Mouse (Mus musculus) liver, embryonic 12.5 days (tissue): ENCODE measurements around the gene Rsph1. TPM values are rescaled to one million over a fixed set of nuclear protein-coding genes. Genes with fewer than 3 reads are reported as not detected.

Source experiments
- ATAC-seq: fragments of 200-750 bp; cut with Nextera tagmentation; 2 replicates; pipeline ENCODE4 v1.8.0; 2017; ENCODE audit warnings: moderate number of reproducible peaks, mild to moderate bottlenecking, moderate library complexity
- H3K27ac ChIP-seq: fragments of 300-500 bp; sonication (generic); 2 replicates; pipeline ENCODE4 v1.5.1; 2016; ENCODE audit warnings: mild to moderate bottlenecking
- H3K27me3 ChIP-seq: fragments of 300-500 bp; sonication (generic); replicated peaks from 2 replicates; pipeline ENCODE4 v1.6.1; 2016; ENCODE audit warnings: mild to moderate bottlenecking, moderate library complexity
- H3K36me3 ChIP-seq: fragments of 300-500 bp; sonication (generic); 2 replicates; pipeline ENCODE4 v1.6.1; 2016; ENCODE audit warnings: mild to moderate bottlenecking, moderate library complexity
- H3K4me1 ChIP-seq: fragments of 300-500 bp; sonication (generic); 2 replicates; pipeline ENCODE4 v1.6.1; 2016
- H3K4me2 ChIP-seq: fragments of 300-500 bp; sonication (generic); 2 replicates; pipeline ENCODE4 v1.6.1; 2016; ENCODE audit warnings: mild to moderate bottlenecking, moderate library complexity
- H3K4me3 ChIP-seq: fragments of 300-500 bp; sonication (generic); 2 replicates; pipeline ENCODE4 v1.5.1; 2016; ENCODE audit warnings: mild to moderate bottlenecking, moderate library complexity
- H3K9ac ChIP-seq: fragments of 300-500 bp; sonication (generic); 2 replicates; pipeline ENCODE4 v1.6.1; 2016; ENCODE audit warnings: mild to moderate bottlenecking, moderate library complexity
- H3K9me3 ChIP-seq: fragments of 300-500 bp; sonication (generic); replicated peaks from 2 replicates; pipeline ENCODE4 v1.6.1; 2016; ENCODE audit warnings: mild to moderate bottlenecking, moderate library complexity
- WGBS: fragments of 180-500 bp; shearing (Covaris S2); methylation state at CpG from one replicate; pipeline ENCODE4 v1.1.7; 2016; ENCODE audit not compliant: insufficient replicate concordance; 5-methylcytosine and 5-hydroxymethylcytosine counted together
- polyA plus RNA-seq: library from polyadenylated mRNA; unstranded; fragments of >200 nt; fragmentation: Nextera tagmentation; extraction: Ambion mirVana; gene quantifications from 2 replicates; pipeline ENCODE4 v1.2.1, GENCODE M21; 2016

Rsph1 gene
- 0.25 and 0.32 TPM in 2 replicates for polyA plus RNA-seq

GRCm38 (mm10) chr17:31276922-31277918, at the start of gene Rsph1:
TSS of gene Rsph1 (minus strand) at chr17:31277383.
- 12% methylated on average over 44 of the region's 44 CpGs for WGBS
- Histone ChIP-seq H3K27me3 (peaks cover 12% of the 10 kb centered on the region; the same call in 1 of the 2 replicates), H3K4me1 (peaks cover 19% of the 10 kb centered on the region), H3K9ac (no peak within 1 kb of the TSS), H3K4me3 (peak within 1 kb of the TSS; percentile 43), H3K36me3 (no peaks in the 10 kb centered on the region), H3K9me3 (no peaks in the 10 kb centered on the region), H3K4me2 (peak within 1 kb of the TSS; percentile 66), H3K27ac (no peak within 1 kb of the TSS)
- peak; percentile 55 for ATAC-seq

DNA sequence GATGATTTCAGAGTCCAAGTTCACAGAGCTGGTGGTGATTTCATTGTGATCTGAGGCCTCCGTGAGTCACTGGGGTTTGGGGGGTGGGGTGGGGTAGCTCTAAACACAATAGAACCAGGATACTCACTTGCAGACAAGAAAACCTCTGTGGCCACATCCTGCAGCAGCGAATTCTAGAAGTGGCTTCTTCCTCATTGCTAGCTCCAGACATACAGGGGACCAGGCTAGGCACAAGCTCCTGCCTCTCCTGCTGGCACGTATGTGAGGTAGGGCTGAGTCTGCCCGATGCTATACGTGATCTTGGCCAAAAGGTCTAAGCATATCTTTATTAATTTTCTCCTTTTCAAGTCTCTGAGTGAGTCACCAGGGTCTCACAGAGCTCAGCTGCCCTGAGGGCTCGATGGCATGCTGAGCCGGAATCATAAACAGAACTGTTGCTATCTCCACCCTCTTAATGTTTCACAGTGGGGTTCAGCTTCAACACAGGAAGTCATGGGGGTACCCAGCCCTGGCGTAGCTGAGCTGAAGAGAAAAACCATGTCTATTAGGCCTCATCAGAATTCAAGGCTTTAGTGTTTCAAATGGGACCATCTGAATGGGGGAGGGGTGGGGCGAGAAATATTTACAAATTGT, 49.2 kb upstream of the Rsph1 start:
- H3K4me1 ChIP-seq, result peaks cover 22% of the 10 kb centered on the region
- H3K4me2 ChIP-seq, result no peak overlapping the region
- WGBS, result 48% methylated on average over 9 of the region's 9 CpGs
- H3K9me3 ChIP-seq, result no peaks in the 10 kb centered on the region
- H3K4me3 ChIP-seq, result no peak overlapping the region
- H3K27me3 ChIP-seq, result no peaks in the 10 kb centered on the region
- H3K27ac ChIP-seq, result no peak overlapping the region
- no peaks in the 10 kb centered on the region for H3K36me3 ChIP-seq
- H3K9ac ChIP-seq, result no peak overlapping the region
- no peak for ATAC-seq

DNA sequence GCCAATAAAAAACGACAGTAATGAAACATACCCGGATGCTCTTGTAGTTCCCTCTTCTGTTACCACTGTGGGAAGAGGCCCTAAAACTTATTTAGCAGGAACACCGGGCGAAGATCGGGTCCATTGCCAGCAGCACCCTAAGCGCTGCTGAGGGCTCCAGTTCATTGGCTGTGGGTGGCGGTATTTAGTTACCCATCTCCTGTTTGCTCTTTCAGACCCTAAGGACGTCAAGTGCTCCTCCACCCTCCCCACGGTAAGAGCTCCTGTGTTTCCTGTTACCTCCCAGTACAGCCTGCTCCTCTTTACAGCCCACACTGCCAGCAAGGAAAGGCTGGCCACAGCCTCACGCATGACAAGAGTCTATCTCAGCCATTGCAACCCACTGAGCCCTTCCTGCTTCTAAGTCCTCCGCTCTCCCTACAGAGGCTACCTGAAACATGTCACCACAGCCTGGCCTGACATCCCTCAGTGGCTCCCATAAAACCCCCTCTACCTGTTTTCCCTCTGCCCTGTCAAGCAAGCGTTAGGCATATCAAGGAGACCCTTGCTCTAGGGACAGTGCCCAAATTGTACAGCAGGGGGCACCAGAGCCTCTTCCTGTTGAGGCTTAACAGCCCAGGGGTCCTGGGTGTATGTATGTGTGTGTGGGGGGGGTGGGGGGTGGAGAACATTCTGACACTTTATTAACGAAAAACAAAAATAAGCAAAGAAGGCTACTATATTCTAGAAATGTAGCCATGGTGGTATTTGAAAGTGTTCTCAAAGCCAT, 48.5 kb upstream of the Rsph1 start:
- Histone ChIP-seq H3K4me3 (no peak overlapping the region), H3K9me3 (no peaks in the 10 kb centered on the region), H3K4me2 (no peak overlapping the region), H3K27ac (no peak overlapping the region), H3K4me1 (peaks cover 22% of the 10 kb centered on the region), H3K27me3 (no peaks in the 10 kb centered on the region), H3K9ac (no peak overlapping the region), H3K36me3 (no peaks in the 10 kb centered on the region)
- 50% methylated on average over 13 of the region's 13 CpGs for WGBS
- ATAC-seq, result no peak

DNA sequence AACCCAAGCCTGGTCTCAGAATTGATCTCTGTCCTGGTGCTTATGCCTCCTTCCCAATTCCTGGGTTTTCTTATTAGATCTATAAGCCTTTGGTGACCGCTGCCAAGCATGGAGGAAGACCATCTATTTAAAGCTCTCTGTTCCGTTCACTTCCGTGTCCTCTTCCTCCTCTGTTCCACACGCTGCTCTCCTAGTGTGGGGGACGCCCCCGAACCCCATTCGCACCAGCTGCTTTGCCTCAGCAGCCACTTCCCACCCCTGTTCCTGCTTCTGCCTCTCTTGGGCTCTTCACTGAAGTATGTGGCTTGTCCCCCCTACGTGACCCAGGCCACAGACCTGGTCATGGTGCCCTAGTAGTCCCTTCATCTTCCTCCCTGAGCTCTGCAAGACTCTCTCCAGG, 47.0 kb upstream of the Rsph1 start:
- no peak overlapping the region for H3K9ac ChIP-seq
- peaks cover 22% of the 10 kb centered on the region for H3K4me1 ChIP-seq
- H3K4me3 ChIP-seq, result no peak overlapping the region
- no peaks in the 10 kb centered on the region for H3K27me3 ChIP-seq
- ATAC-seq, result no peak
- no peak overlapping the region for H3K27ac ChIP-seq
- no peaks in the 10 kb centered on the region for H3K9me3 ChIP-seq
- H3K36me3 ChIP-seq, result no peaks in the 10 kb centered on the region
- 82% methylated on average over 8 of the region's 8 CpGs for WGBS
- H3K4me2 ChIP-seq, result no peak overlapping the region

GRCm38 (mm10) chr17:31323379-31323778, 46.2 kb upstream of the Rsph1 start:
- Histone ChIP-seq H3K4me2 (no peak overlapping the region), H3K9me3 (no peaks in the 10 kb centered on the region), H3K4me3 (no peak overlapping the region), H3K9ac (no peak overlapping the region), H3K27me3 (no peaks in the 10 kb centered on the region), H3K27ac (no peak overlapping the region), H3K4me1 (peaks cover 22% of the 10 kb centered on the region), H3K36me3 (no peaks in the 10 kb centered on the region)
- ATAC-seq, result no peak
- WGBS, result 75% methylated on average over 4 of the region's 4 CpGs

- no peak overlapping the region for H3K9ac ChIP-seq
- peaks cover 23% of the 10 kb centered on the region for H3K4me1 ChIP-seq
- WGBS, result 78% methylated on average over 4 of the region's 4 CpGs
- no peak overlapping the region for H3K4me3 ChIP-seq
- no peaks in the 10 kb centered on the region for H3K9me3 ChIP-seq
- no peak overlapping the region for H3K27ac ChIP-seq
- no peaks in the 10 kb centered on the region for H3K27me3 ChIP-seq
- no peak for ATAC-seq
- no peaks in the 10 kb centered on the region for H3K36me3 ChIP-seq
- H3K4me2 ChIP-seq, result no peak overlapping the region
These were observed 45.3 kb upstream of the Rsph1 start for GRCm38 (mm10) chr17:31322446-31322845.

DNA sequence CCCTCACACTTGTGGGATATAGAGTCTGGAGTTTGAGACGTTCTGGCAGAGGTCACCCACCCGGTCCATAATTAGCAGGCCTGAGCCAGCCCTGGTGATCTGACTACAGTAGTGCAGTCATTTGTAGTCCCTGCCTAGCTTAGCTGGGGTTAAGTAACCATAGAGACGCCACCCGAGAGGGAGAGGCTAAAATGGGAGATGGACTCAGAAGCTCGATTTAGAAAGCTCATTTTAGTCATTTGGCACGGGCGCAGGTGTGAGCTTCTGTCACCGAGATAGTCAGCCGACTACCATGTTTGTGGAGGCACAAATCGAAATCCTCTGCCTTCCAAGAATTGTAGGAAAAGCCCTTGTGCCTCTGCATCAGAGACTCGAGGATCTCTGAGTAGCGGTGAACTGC, 44.2 kb upstream of the Rsph1 start:
- Histone ChIP-seq H3K4me2 (no peak overlapping the region), H3K36me3 (no peaks in the 10 kb centered on the region), H3K27ac (no peak overlapping the region), H3K4me1 (peaks cover 27% of the 10 kb centered on the region), H3K4me3 (no peak overlapping the region), H3K27me3 (no peaks in the 10 kb centered on the region), H3K9ac (no peak overlapping the region), H3K9me3 (no peaks in the 10 kb centered on the region)
- ATAC-seq, result no peak
- WGBS, result 79% methylated on average over 12 of the region's 12 CpGs

DNA sequence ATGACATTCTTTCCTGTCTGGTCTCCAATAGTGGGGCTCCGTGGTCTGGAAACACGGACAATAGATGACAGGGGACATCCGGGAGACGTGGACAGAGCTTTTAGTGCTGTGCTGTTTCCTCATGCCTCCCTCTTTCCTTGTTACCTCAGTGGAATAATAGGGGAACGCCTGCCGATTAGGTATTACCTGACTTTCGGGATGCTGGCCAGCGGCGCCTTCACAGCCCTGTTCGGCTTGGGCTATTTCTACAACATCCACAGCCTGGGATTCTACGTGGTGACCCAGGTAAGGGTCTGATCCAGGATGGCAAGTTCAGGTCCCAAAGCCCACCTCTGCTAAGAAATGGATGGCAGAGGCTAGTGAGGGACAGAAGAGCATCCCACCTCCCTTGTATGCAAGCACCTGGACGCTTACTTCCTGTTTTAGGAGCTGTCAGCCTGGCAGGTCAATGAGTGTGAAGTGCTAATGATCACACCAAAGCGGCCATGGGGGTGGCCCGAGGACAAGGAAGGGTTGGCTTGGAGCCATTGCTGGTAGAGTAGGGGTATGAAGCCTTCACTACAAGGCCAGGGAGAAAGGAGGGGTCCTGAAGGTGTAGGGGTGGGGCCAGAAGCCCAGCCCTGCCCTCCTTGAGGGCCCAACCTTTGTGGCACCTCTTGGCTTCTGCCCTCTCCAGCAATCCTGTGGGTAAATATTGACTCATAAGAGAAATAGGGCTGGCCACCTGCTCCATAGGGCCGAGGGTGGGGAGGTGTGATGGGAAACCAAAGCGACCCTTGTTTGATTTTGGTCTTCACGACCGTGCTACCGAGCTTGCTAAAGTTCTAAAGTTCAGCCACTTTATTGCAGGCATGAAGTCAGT, 42.0 kb upstream of the Rsph1 start:
- Histone ChIP-seq H3K9ac (no peak overlapping the region), H3K4me2 (no peak overlapping the region), H3K9me3 (no peaks in the 10 kb centered on the region), H3K36me3 (no peaks in the 10 kb centered on the region), H3K4me3 (no peak overlapping the region), H3K27ac (no peak overlapping the region), H3K27me3 (no peaks in the 10 kb centered on the region), H3K4me1 (peaks cover 11% of the 10 kb centered on the region; the same call in 1 of the 2 replicates)
- no peak for ATAC-seq
- WGBS, result 79% methylated on average over 19 of the region's 19 CpGs

- H3K27ac ChIP-seq, result no peak overlapping the region
- peaks cover 8% of the 10 kb centered on the region; the same call in 1 of the 2 replicates for H3K4me1 ChIP-seq
- no peak for ATAC-seq
- H3K4me3 ChIP-seq, result no peak overlapping the region
- no peak overlapping the region for H3K9ac ChIP-seq
- no peaks in the 10 kb centered on the region for H3K27me3 ChIP-seq
- H3K4me2 ChIP-seq, result no peak overlapping the region
- H3K36me3 ChIP-seq, result no peaks in the 10 kb centered on the region
- no peaks in the 10 kb centered on the region for H3K9me3 ChIP-seq
- 66% methylated on average over 22 of the region's 22 CpGs for WGBS
These were observed 40.5 kb upstream of the Rsph1 start for GRCm38 (mm10) chr17:31317521-31318272.

- ATAC-seq, result 0 out of 2 replicates have a peak, but pooled peaks have one; percentile 27
- H3K36me3 ChIP-seq, result no peaks in the 10 kb centered on the region
- no peaks in the 10 kb centered on the region for H3K9me3 ChIP-seq
- WGBS, result 59% methylated on average over 3 of the region's 3 CpGs
- no peaks in the 10 kb centered on the region for H3K27me3 ChIP-seq
- H3K4me2 ChIP-seq, result no peak overlapping the region
- no peak overlapping the region for H3K27ac ChIP-seq
- peaks cover 8% of the 10 kb centered on the region; the same call in 1 of the 2 replicates for H3K4me1 ChIP-seq
- H3K4me3 ChIP-seq, result no peak overlapping the region
- H3K9ac ChIP-seq, result no peak overlapping the region
These were observed 39.8 kb upstream of the Rsph1 start for GRCm38 (mm10) chr17:31316998-31317397.
